Mouse (Mus musculus): Measurements from ENCODE around the gene Atp2b1.

DNA sequence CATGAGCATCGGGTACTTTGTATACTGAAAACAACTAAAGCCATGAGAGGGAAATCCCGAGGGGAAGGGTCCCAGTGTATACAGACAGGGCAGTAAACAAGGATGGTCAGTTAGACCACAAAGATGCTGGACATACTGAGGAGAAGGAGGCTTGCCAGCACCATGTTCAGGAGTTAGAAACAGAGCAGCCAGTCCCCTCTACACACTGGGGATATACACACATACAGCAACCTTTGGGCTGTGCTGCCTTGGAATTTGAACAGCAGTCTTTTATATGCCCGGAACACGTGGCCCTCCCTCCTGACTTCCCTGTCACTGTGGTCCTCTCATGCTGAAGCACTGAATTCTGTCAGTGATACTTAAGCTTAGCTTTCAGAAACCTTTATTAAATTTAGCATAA is 10.9 kb downstream of the Atp2b1 start:
- TF ChIP-seq USF1 (IDR thresholded peaks at IDR 0.05; ENCODE audit: low read depth) (no peak), CTCF (IDR thresholded peaks at IDR 0.05; ENCODE audit: control insufficient read depth, insufficient read depth, insufficient read length) (no peak), MAX (IDR thresholded peaks at IDR 0.05) (no peak), CEBPB (IDR thresholded peaks at IDR 0.05; ENCODE audit: low read depth) (no peak)
